Mouse (Mus musculus): ENCODE results near the gene Akr1c14. TPM values are rescaled to one million over a fixed set of nuclear protein-coding genes. Genes with fewer than 3 reads are reported as not detected.

Akr1c14 gene
- polyA plus RNA-seq, 1 experiment from 2014 or later, result 0.13 TPM

GRCm38 (mm10) chr13:4129100-4129499 is 80.3 kb downstream of the Akr1c14 start:
- no peaks in the 10 kb centered on the region for H3K4me1 ChIP-seq
- no peak overlapping the region for H3K9ac ChIP-seq
- ATAC-seq, result no peak
- no peak overlapping the region for H3K4me3 ChIP-seq
- H3K27me3 ChIP-seq (replicated peaks), result no peaks in the 10 kb centered on the region
- H3K27ac ChIP-seq, result no peak overlapping the region
- H3K36me3 ChIP-seq, result no peaks in the 10 kb centered on the region
- no peak overlapping the region for H3K4me2 ChIP-seq
- H3K9me3 ChIP-seq (replicated peaks), result no peaks in the 10 kb centered on the region
- 27% methylated on average over 5 of the region's 5 CpGs for WGBS (ENCODE audit: insufficient replicate concordance)

- H3K4me2 ChIP-seq, result no peak overlapping the region
- no peaks in the 10 kb centered on the region for H3K9me3 ChIP-seq (replicated peaks)
- H3K4me3 ChIP-seq, result no peak overlapping the region
- H3K36me3 ChIP-seq, result no peaks in the 10 kb centered on the region
- no peak for ATAC-seq
- WGBS (ENCODE audit: insufficient replicate concordance), result 60% methylated on average over 1 of the region's 1 CpGs
- no peaks in the 10 kb centered on the region for H3K27me3 ChIP-seq (replicated peaks)
- no peaks in the 10 kb centered on the region for H3K4me1 ChIP-seq
- no peak overlapping the region for H3K27ac ChIP-seq
- no peak overlapping the region for H3K9ac ChIP-seq
These were observed 82.5 kb downstream of the Akr1c14 start for GRCm38 (mm10) chr13:4131317-4131716.

GRCm38 (mm10) chr13:4131721-4132120 is 82.9 kb downstream of the Akr1c14 start:
- 43% methylated on average over 3 of the region's 3 CpGs for WGBS (ENCODE audit: insufficient replicate concordance)
- H3K4me2 ChIP-seq, result no peak overlapping the region
- H3K9ac ChIP-seq, result no peak overlapping the region
- H3K9me3 ChIP-seq (replicated peaks), result no peaks in the 10 kb centered on the region
- no peaks in the 10 kb centered on the region for H3K27me3 ChIP-seq (replicated peaks)
- ATAC-seq, result no peak
- no peak overlapping the region for H3K4me3 ChIP-seq
- no peak overlapping the region for H3K27ac ChIP-seq
- no peaks in the 10 kb centered on the region for H3K36me3 ChIP-seq
- no peaks in the 10 kb centered on the region for H3K4me1 ChIP-seq

GRCm38 (mm10) chr13:4133070-4133469 is 84.3 kb downstream of the Akr1c14 start:
- ATAC-seq, result no peak
- Histone ChIP-seq H3K9ac (no peak overlapping the region), H3K36me3 (no peaks in the 10 kb centered on the region), H3K4me1 (no peaks in the 10 kb centered on the region), H3K4me2 (no peak overlapping the region), H3K4me3 (no peak overlapping the region), H3K9me3 (replicated peaks) (no peaks in the 10 kb centered on the region), H3K27me3 (replicated peaks) (no peaks in the 10 kb centered on the region), H3K27ac (no peak overlapping the region)
- WGBS (ENCODE audit: insufficient replicate concordance), result 20% methylated on average over 2 of the region's 2 CpGs

Other genes with a start within 250 kb of the Akr1c14 start
- not detected in 2 replicates for gene Calml3, start 244.7 kb upstream of the Akr1c14 start, polyA plus RNA-seq (2016; fragmentation: Nextera tagmentation; extraction: Ambion mirVana)
- gene Calm4, start 211.3 kb upstream of the Akr1c14 start, polyA plus RNA-seq (2016; fragmentation: Nextera tagmentation; extraction: Ambion mirVana), result not detected in 2 replicates
- gene Calm5, start 194.8 kb upstream of the Akr1c14 start, polyA plus RNA-seq (2016; fragmentation: Nextera tagmentation; extraction: Ambion mirVana), result not detected in 2 replicates
- 67.4 and 73.0 TPM in 2 replicates for gene Net1, start 130.8 kb upstream of the Akr1c14 start, polyA plus RNA-seq (2016; fragmentation: Nextera tagmentation; extraction: Ambion mirVana)
- gene Tubal3, start 130.7 kb upstream of the Akr1c14 start, polyA plus RNA-seq (2016; fragmentation: Nextera tagmentation; extraction: Ambion mirVana), result not detected in 2 replicates
- gene Ucn3, start 103.7 kb upstream of the Akr1c14 start, polyA plus RNA-seq (2016; fragmentation: Nextera tagmentation; extraction: Ambion mirVana), result not detected in 2 replicates
- 0.47 and 0.63 TPM in 2 replicates for gene Akr1c18, start 101.6 kb downstream of the Akr1c14 start, polyA plus RNA-seq (2016; fragmentation: Nextera tagmentation; extraction: Ambion mirVana)
- gene Akr1c13, start 142.1 kb downstream of the Akr1c14 start, polyA plus RNA-seq (2016; fragmentation: Nextera tagmentation; extraction: Ambion mirVana), result 26.1 and 29.1 TPM in 2 replicates
- 34.1 and 36.7 TPM in 2 replicates for gene Akr1c19, start 179.7 kb downstream of the Akr1c14 start, polyA plus RNA-seq (2016; fragmentation: Nextera tagmentation; extraction: Ambion mirVana)
- 12.2 and 13.2 TPM in 2 replicates for gene Akr1c12, start 230.4 kb downstream of the Akr1c14 start, polyA plus RNA-seq (2016; fragmentation: Nextera tagmentation; extraction: Ambion mirVana)